ENCODE assay signal across 10 mouse cellular contexts in the genomic region with DNA sequence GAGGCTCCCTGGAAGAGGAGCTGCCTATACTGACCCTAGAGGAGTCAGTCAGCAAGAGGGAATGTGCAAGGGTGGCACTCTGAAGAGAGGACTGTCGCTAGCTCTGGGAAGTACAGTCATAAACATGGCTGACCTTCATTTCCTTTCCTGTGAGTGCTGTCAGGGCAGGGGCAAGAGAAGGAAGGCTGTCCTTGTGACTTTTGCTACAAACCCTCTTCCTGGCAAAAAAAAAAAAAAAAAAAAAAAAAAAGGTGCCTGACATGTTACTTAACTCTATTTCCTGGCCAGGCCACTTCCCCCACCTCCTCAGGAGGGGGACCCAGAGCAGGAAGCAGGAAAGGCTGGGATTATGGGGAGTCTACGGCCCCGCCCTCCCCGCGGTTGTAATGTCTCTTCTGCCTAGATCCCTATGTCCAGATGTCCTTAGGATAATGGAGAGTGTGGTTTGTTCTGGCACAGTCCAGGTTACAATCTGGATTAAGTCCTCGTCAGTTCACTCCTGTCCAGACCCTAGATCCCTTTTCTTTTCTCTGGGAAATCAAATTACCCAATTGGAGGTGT. TPM values are rescaled to one million over a fixed set of nuclear protein-coding genes. Genes with fewer than 3 reads are reported as not detected.
A peak's percentile ranks its signal among the peaks of the same experiment; 100 is the strongest.
DNase-seq lines count a peak whose midpoint lies in the region; ATAC-seq and TF ChIP-seq lines count a peak whose summit lies in the region.
"Had no signal": no experiment of that assay in that cellular context is flagged by ENCODE, and none has a peak within 500 bp of the region (broad histone marks: within the 10 kb centered on the region; RNA-seq: fewer than 3 reads in every experiment).

No protein-coding gene starts in this region.

- H3K9ac ChIP-seq in heart, embryonic 15.5 days = no peak overlapping the region
- H3K9ac ChIP-seq in liver, embryonic 14.5 days (replicated peaks) = no peak overlapping the region

- no peak overlapping the region for H3K4me2 ChIP-seq in heart, embryonic 15.5 days
- no peak overlapping the region for H3K4me2 ChIP-seq in liver, embryonic 14.5 days (ENCODE audit: low read depth)

- TF ChIP-seq CTCF in testis, adult 2 months (IDR thresholded peaks at IDR 0.05; ENCODE audit: control insufficient read depth, insufficient read depth, insufficient replicate concordance, low read depth, low read length) = no peak
- no peak for TF ChIP-seq CTCF in liver, embryonic 14.5 days (IDR thresholded peaks at IDR 0.05; ENCODE audit: low read depth)

- no peaks in the 10 kb centered on the region for H3K27me3 ChIP-seq in testis, adult 2 months (ENCODE audit: control insufficient read depth, insufficient read depth, low read length)
- H3K27me3 ChIP-seq in heart, embryonic 15.5 days = no peaks in the 10 kb centered on the region
- H3K27me3 ChIP-seq in liver, embryonic 14.5 days (ENCODE audit: control insufficient read depth, insufficient read depth, low read length) = no peaks in the 10 kb centered on the region

- ATAC-seq in heart, embryonic 15.5 days (replicated peaks; ENCODE audit: insufficient number of reproducible peaks, insufficient read depth, low FRiP score, low read depth) = no peak; the same call in 1 of the 2 replicates
- peak; percentile 47; the same call in 1 of the 2 replicates for ATAC-seq in liver, embryonic 14.5 days (ENCODE audit: insufficient read depth)
- no peak for ATAC-seq in cerebellum, adult (ENCODE audit: insufficient number of reproducible peaks, low FRiP score, low TSS enrichment)

- peak overlapping the region; percentile 63 for H3K27ac ChIP-seq in testis, adult 2 months (ENCODE audit: control insufficient read depth, insufficient read depth, low read depth, low read length)
- peak overlapping the region; percentile 40 for H3K27ac ChIP-seq in heart, embryonic 15.5 days
- H3K27ac ChIP-seq in liver, embryonic 14.5 days = no peak overlapping the region

- TF ChIP-seq POLR2A in testis, adult 2 months (IDR thresholded peaks at IDR 0.05; ENCODE audit: control insufficient read depth, low read depth, low read length) = no peak

- 63% methylated on average over 6 of the region's 6 CpGs for WGBS in heart, embryonic 15.5 days
- 20% methylated on average over 6 of the region's 6 CpGs for WGBS in liver, embryonic 14.5 days (ENCODE audit: insufficient replicate concordance)

- no peaks in the 10 kb centered on the region for H3K9me3 ChIP-seq in heart, embryonic 15.5 days (replicated peaks)
- H3K9me3 ChIP-seq in liver, embryonic 14.5 days (ENCODE audit: control insufficient read depth, low read length) = no peaks in the 10 kb centered on the region
- H3K9me3 ChIP-seq: G1E had no signal

- TF ChIP-seq EP300 in liver, embryonic 14.5 days (IDR thresholded peaks at IDR 0.05; ENCODE audit: low read depth) = no peak

- no peak for DNase-seq in testis, postnatal 10 days (ENCODE audit: low spot score)
- DNase-seq in liver, embryonic 14.5 days (ENCODE audit: low read depth in 3 of 3, low spot score in 3 of 3) = no peak
- DNase-seq in urinary bladder, postnatal 4 days (ENCODE audit: low spot score in 2 of 2) = no peak
- no peak for DNase-seq in cerebellum, adult 11 months
- no peak for DNase-seq in embryo, embryonic 11 days
- DNase-seq: layer of hippocampus, postnatal 36 days had no signal

- no peaks in the 10 kb centered on the region for H3K36me3 ChIP-seq in testis, adult 2 months (ENCODE audit: control insufficient read depth, insufficient read depth, low read length)
- no peaks in the 10 kb centered on the region for H3K36me3 ChIP-seq in heart, embryonic 15.5 days
- H3K36me3 ChIP-seq in liver, embryonic 14.5 days (replicated peaks; ENCODE audit: control insufficient read depth, insufficient read depth, low read depth) = no peaks in the 10 kb centered on the region
- H3K36me3 ChIP-seq: G1E had no signal

- H3K4me3 ChIP-seq in testis, adult 2 months (ENCODE audit: control insufficient read depth, low read depth, low read length) = no peak overlapping the region
- H3K4me3 ChIP-seq in heart, embryonic 15.5 days = no peak overlapping the region
- H3K4me3 ChIP-seq in liver, embryonic 14.5 days (ENCODE audit: insufficient read depth in 1 of 2, low read depth in 2 of 2, low read length in 2 of 2) = no peak overlapping the region

- H3K4me1 ChIP-seq in testis, adult 2 months (ENCODE audit: control insufficient read depth, insufficient read depth, low read length) = no peaks in the 10 kb centered on the region; the same call in 1 of the 2 replicates
- H3K4me1 ChIP-seq in heart, embryonic 15.5 days (replicated peaks) = peaks cover 18% of the 10 kb centered on the region
- H3K4me1 ChIP-seq in liver, embryonic 14.5 days (replicated peaks; ENCODE audit: control insufficient read depth in 2 of 2, insufficient read depth in 2 of 2, low read length in 1 of 2) = peaks cover 0 to 7% of the 10 kb centered on the region in 2 experiments; a peak in 1 of 4 replicates

RNA-seq across cellular contexts. Expression of gene Nrp2, which starts 21.5 kb away (rescaled TPM):
- polyA plus RNA-seq in testis, adult 2 months (2012; rRNA removed) = 2.0 and 2.7 TPM in 2 replicates
- 7.5 and 8.7 TPM in 2 replicates for polyA plus RNA-seq in heart, embryonic 15.5 days (2015; fragmentation: Nextera tagmentation; extraction: Ambion mirVana)
- 0.76 and 0.77 TPM in 2 replicates for polyA plus RNA-seq in liver, embryonic 14.5 days (2012; rRNA removed)
- polyA plus RNA-seq in liver, embryonic 14.5 days (2014; fragmentation: Nextera tagmentation; extraction: Ambion mirVana) = 0.32 and 0.91 TPM in 2 replicates
